Mouse (Mus musculus) small intestine, adult 2 months (tissue): ENCODE measurements around the gene Rfxap. TPM values are rescaled to one million over a fixed set of nuclear protein-coding genes. Genes with fewer than 3 reads are reported as not detected.

Source experiments
- H3K27ac ChIP-seq: fragments of 200-500 bp; 2 replicates; pipeline ENCODE4 v1.5.1; 2012; ENCODE audit warnings: low read depth, low read length, control low read depth, inconsistent platforms; ENCODE audit not compliant: insufficient read depth
- H3K27me3 ChIP-seq: fragments of 200-500 bp; 2 replicates; pipeline ENCODE4 v1.6.1; 2012; ENCODE audit warnings: mild to moderate bottlenecking, moderate library complexity, low read length, inconsistent platforms; ENCODE audit not compliant: control insufficient read depth, insufficient read depth
- H3K36me3 ChIP-seq: fragments of 200-500 bp; 2 replicates; pipeline ENCODE4 v1.6.1; 2012; ENCODE audit warnings: mild to moderate bottlenecking, low read length, control low read depth, inconsistent platforms; ENCODE audit not compliant: control insufficient read depth, insufficient read depth
- H3K4me1 ChIP-seq: fragments of 200-500 bp; 2 replicates; pipeline ENCODE4 v1.6.1; 2012; ENCODE audit warnings: low read length, inconsistent platforms, mixed read lengths; ENCODE audit not compliant: control insufficient read depth, insufficient read depth, insufficient read length
- H3K4me3 ChIP-seq: fragments of 200-500 bp; 2 replicates; pipeline ENCODE4 v1.5.1; 2012; ENCODE audit warnings: low read depth, mild to moderate bottlenecking, control low read depth, inconsistent platforms, low read length, moderate library complexity
- CTCF ChIP-seq: fragments of 200-500 bp; IDR thresholded peaks from 2 replicates; pipeline ENCODE4 v1.5.1; 2012; ENCODE audit warnings: low read depth, mild to moderate bottlenecking, control low read depth, inconsistent platforms, low read length, moderate library complexity, mixed read lengths; ENCODE audit not compliant: insufficient replicate concordance, insufficient read length; ENCODE audit errors: extremely low read depth
- POLR2A ChIP-seq: fragments of 200-500 bp; IDR thresholded peaks from 2 replicates; pipeline ENCODE4 v1.6.1; 2012; ENCODE audit warnings: low read depth, mild to moderate bottlenecking, control low read depth, inconsistent platforms, low read length, moderate library complexity
- WGBS: fragments of 180-500 bp; shearing (Covaris S2); methylation state at CpG from one replicate; pipeline ENCODE4 v1.1.7; 2018; 5-methylcytosine and 5-hydroxymethylcytosine counted together
- polyA plus RNA-seq: library from polyadenylated mRNA; depleted of rRNA; stranded (reverse); fragments of >200 nt; gene quantifications from 2 replicates; pipeline ENCODE4 v1.2.3, GENCODE M21; 2012

Gene Rfxap
- polyA plus RNA-seq, 1 experiment = 31.0 TPM

DNA sequence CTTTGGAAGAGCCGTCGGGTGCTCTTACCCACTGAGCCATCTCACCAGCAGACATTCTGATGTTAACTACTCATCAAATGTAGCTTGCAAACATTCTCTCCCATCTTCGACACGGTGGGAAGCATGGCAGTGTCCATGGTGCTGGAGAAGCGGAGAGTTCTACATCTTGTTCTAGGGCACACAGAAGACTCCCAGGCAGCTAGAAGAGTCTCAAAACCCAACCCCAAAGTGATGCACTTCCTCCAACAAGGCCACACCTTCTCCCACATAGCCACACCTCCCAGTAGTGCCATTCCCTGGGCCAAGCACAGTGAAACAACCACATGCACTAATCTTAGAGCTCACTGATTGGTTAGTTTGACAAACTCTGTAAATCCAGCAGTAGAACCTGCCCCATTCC lies 1.5 kb upstream of the Rfxap start:
- WGBS = 53% methylated on average over 5 of the region's 5 CpGs
- TF ChIP-seq CTCF = no peak
- no peak for TF ChIP-seq POLR2A
- peaks cover 4% of the 10 kb centered on the region; the same call in 1 of the 2 replicates for H3K36me3 ChIP-seq

GRCm38 (mm10) chr3:54807061-54807661 lies 430 bp downstream of the Rfxap start:
- Histone ChIP-seq H3K36me3 (peaks cover 10% of the 10 kb centered on the region), H3K4me3 (peak overlapping the region; percentile 69), H3K27me3 (no peaks in the 10 kb centered on the region), H3K27ac (peak overlapping the region; percentile 66), H3K4me1 (peaks cover 4% of the 10 kb centered on the region; the same call in 1 of the 2 replicates)
- under 1% methylated on average over 55 of the region's 56 CpGs for WGBS
- TF ChIP-seq CTCF (no peak), POLR2A (no peak)

More for the DNA sequence above, 1.5 kb upstream of the Rfxap start:
- Histone ChIP-seq H3K27me3 (no peaks in the 10 kb centered on the region), H3K4me3 (no peak overlapping the region), H3K27ac (no peak overlapping the region), H3K4me1 (peaks cover 4% of the 10 kb centered on the region; the same call in 1 of the 2 replicates)

GRCm38 (mm10) chr3:54803713-54804112 lies 3.9 kb downstream of the Rfxap start:
- H3K4me1 ChIP-seq = peaks cover 4% of the 10 kb centered on the region; the same call in 1 of the 2 replicates
- H3K36me3 ChIP-seq = peaks cover 10% of the 10 kb centered on the region
- H3K4me3 ChIP-seq = no peak overlapping the region
- 93% methylated on average over 8 of the region's 8 CpGs for WGBS
- no peaks in the 10 kb centered on the region for H3K27me3 ChIP-seq
- TF ChIP-seq POLR2A (no peak), CTCF (no peak)
- H3K27ac ChIP-seq = no peak overlapping the region

- WGBS = 30% methylated on average over 16 of the region's 16 CpGs
- H3K4me3 ChIP-seq = no peak overlapping the region
- no peaks in the 10 kb centered on the region for H3K36me3 ChIP-seq
- no peak overlapping the region for H3K27ac ChIP-seq
- no peaks in the 10 kb centered on the region for H3K4me1 ChIP-seq
- TF ChIP-seq CTCF (peak; percentile 54; the same call in 1 of the 2 replicates), POLR2A (no peak)
- no peaks in the 10 kb centered on the region for H3K27me3 ChIP-seq
Measured at GRCm38 (mm10) chr3:54797211-54797610, 10.4 kb downstream of the Rfxap start.

DNA sequence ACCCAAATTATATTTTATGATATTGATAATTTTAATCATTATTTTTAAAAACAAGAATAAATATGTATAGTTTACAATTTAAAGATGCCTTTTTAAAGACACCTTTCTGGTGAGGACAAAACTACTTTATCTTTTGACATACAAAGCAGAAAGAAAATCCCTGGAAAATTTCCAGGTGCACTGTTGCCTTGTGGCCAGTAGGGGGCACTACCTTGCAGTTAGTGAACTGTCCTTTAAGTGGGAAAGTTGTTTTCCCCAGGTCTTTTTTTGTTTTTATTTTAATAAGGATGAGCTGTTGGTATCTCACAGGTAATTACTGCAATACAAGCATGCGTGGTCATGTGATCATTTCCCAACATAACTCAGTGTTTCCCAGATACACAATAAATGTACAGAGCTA lies 11.8 kb downstream of the Rfxap start:
- H3K27ac ChIP-seq = no peak overlapping the region
- H3K36me3 ChIP-seq = no peaks in the 10 kb centered on the region
- WGBS = 97% methylated on average over 1 of the region's 1 CpGs
- TF ChIP-seq POLR2A (no peak), CTCF (no peak)
- no peak overlapping the region for H3K4me3 ChIP-seq
- H3K4me1 ChIP-seq = no peaks in the 10 kb centered on the region
- H3K27me3 ChIP-seq = no peaks in the 10 kb centered on the region

DNA sequence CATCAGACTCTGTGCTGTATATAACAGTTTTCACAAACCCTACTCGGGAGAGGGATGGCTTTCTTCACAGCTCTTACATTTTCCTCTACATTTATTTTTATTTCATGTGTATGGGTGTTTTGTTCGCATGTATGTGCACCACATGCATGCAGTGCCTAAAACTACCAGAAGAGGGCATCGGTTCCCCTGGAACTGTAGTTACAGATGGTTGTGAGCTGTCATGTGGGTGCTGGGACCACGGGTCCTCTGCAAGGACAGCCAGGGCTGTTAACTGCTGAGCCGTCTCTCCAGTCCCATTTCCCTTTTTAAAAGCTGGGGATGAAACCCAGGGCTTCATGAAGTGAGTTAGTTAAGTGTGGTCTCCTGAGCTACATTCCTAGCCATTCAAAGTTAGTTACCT lies 12.2 kb downstream of the Rfxap start:
- Histone ChIP-seq H3K27ac (no peak overlapping the region), H3K4me3 (no peak overlapping the region), H3K4me1 (no peaks in the 10 kb centered on the region), H3K27me3 (no peaks in the 10 kb centered on the region), H3K36me3 (no peaks in the 10 kb centered on the region)
- no peak for TF ChIP-seq POLR2A
- TF ChIP-seq CTCF = 0 out of 2 replicates have a peak, but pooled peaks have one; percentile 18
- WGBS = 90% methylated on average over 5 of the region's 5 CpGs

DNA sequence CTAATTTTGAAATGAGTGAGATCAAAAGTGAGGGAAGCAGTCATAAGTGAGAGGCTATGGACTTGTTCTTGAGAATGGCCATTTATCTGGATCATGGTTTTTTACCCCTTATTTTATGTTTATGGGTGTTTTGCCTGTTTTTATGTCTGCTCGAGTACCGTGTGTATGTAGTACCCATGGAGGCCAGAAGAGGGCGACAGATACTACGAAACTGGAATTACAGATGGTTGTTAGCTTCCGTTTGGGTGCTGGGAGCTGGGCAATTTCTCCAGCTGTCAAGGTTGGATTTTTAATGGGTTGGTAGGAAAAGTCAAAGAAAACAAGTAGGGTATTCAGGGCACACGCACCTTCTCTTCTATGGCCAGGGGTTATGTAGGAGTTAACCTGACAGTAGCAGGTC lies 13.8 kb downstream of the Rfxap start:
- TF ChIP-seq CTCF (no peak; the same call in 1 of the 2 replicates), POLR2A (no peak)
- Histone ChIP-seq H3K27me3 (no peaks in the 10 kb centered on the region), H3K4me3 (no peak overlapping the region), H3K4me1 (no peaks in the 10 kb centered on the region), H3K27ac (no peak overlapping the region), H3K36me3 (no peaks in the 10 kb centered on the region)
- 90% methylated on average over 6 of the region's 6 CpGs for WGBS
